Mouse (Mus musculus) megakaryocyte, embryonic 14.5 days (primary cell): Measurements from ENCODE around the gene Bnc2.

Source experiments
- FLI1 ChIP-seq: IDR thresholded peaks from 2 replicates; pipeline ENCODE4 v1.6.1; 2012; ENCODE audit warnings: low read length, inconsistent platforms, mixed read lengths
- GATA1 ChIP-seq: IDR thresholded peaks from 3 replicates; pipeline ENCODE4 v1.6.1; 2012; ENCODE audit warnings: mixed read lengths, low read length, inconsistent platforms, borderline replicate concordance

- TF ChIP-seq FLI1 = no peak
- no peak for TF ChIP-seq GATA1
These were observed 442.7 kb downstream of the Bnc2 start for GRCm38 (mm10) chr4:84232346-84232745.
